Mouse (Mus musculus) cerebellum, postnatal 36 days (tissue): Measurements from ENCODE around the gene Zbp1.
A peak's percentile ranks its signal among the peaks of the same experiment; 100 is the strongest.

Experiments used
- DNase-seq, 2 experiments: peaks; one replicate each; pipeline ENCODE4 v3.0.0; 2021 to 2022; ENCODE audit warnings: mixed read lengths in 2 of 2

The Zbp1 gene

DNA sequence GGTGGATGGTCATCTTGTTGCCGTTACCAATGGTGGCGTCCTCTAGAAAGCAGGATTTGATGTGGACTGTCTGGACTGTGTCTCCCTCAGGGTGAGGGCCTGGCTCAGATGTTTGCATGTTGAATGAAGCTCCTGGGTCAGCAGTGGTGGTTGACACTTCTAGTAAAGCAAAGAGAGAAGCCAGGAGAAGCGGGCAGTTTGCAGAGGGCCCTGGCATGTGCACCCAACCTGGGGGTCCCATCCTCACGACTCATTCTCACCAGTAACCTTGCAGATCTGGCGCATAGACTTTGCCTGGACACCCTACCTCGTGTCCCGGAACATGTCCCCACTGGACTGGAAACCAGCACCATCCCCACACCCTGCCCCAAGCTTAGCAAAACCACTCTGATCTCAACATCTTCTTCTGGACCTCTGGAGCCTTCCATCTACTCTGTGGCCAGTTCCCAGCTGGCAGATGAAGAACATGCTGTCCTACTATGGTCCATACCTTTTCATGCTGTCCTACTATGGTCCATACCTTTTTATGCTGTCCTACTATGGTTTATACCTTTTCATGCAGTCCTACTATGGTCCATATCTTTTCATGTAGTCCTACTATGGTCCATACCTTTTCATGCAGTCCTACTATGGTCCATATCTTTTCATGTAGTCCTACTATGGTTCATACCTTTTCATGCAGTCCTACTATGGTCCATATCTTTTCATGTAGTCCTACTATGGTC, 9.5 kb downstream of the Zbp1 start:
- no peak for DNase-seq

DNA sequence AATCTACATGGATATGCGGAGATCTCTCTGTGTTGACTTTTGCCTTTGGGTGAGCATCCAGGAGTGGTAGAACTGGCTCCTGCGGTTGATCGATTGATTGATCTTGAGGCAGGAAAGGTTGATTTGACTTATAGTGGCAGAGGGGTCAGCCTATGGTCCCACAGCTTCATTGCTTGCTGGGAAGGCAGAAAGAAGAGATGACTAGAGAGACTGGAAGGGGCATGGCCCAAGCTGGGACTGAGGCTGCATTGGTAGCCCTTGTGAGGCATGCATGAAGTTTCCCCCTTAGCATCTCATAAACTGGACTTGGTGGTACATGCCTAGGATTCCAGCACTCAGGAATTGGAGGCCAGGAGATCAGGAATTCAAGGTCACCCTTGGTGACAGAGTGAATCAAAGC, 11.7 kb downstream of the Zbp1 start:
- no peak for DNase-seq

DNA sequence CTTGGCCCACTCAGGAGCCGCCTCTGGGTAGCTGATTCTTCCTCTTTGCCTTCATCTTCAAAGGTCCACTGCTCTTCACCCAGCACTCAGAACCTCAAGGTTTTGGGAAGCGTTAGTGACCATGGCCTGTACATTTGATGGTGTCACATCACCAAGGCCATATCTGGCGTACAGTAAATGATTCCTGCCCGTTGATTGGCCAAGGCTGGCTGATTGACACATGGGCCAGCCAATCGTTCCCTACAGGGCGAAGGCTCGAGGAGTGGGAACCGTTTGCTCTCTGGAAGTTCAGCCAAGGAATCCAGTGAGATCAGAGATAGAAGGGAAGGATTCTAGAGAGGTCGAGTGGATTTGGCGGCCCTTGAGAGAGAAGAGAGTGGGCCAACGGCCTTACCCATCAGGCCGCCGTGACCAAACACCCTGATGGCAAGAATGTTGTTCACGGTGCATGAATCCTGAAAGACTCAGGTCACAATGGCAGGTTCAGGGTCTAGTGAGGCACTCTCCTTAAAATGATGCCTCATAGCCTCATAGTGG, 13.1 kb downstream of the Zbp1 start:
- no peak for DNase-seq

DNA sequence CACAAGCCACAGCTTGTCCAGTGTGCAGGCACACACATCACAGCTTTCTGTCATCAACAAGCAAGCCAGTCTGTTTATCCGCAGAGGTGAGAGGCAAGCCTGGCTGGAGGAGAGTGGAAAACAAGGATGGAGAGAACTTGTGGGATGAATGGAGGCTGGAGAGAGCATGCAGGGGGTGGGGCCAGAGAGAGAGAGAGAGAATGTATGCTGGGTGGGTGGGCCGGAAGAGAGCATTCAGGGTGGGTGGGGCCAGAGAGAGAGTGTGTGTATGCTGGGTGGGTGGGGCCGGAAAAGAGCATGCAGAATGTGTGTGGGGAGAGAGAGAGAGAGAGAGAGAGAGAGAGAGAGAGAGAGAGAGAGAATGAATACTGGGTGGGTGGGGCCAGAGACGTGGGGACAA, 14.1 kb downstream of the Zbp1 start:
- DNase-seq: no peak

DNA sequence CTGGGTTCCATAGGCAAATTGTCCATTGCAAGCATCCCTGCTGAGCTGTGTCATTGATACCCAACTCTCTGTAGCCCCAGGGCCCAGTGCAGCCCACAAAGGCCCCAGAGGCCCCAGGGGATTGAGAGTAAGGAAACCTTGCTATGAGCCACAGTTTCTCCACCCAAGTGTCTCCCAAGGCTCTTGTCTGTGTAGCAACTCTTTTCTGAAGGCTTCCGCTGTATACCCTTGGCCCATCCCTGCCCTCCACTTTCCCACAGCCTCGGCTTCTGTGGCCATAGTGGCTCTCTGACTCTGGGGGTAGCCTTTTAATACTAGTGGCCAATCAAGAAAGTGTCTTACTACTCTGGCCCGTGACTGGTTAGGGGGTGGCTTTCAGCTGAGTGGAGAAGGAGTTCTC, 15.0 kb downstream of the Zbp1 start:
- DNase-seq: no peak

DNA sequence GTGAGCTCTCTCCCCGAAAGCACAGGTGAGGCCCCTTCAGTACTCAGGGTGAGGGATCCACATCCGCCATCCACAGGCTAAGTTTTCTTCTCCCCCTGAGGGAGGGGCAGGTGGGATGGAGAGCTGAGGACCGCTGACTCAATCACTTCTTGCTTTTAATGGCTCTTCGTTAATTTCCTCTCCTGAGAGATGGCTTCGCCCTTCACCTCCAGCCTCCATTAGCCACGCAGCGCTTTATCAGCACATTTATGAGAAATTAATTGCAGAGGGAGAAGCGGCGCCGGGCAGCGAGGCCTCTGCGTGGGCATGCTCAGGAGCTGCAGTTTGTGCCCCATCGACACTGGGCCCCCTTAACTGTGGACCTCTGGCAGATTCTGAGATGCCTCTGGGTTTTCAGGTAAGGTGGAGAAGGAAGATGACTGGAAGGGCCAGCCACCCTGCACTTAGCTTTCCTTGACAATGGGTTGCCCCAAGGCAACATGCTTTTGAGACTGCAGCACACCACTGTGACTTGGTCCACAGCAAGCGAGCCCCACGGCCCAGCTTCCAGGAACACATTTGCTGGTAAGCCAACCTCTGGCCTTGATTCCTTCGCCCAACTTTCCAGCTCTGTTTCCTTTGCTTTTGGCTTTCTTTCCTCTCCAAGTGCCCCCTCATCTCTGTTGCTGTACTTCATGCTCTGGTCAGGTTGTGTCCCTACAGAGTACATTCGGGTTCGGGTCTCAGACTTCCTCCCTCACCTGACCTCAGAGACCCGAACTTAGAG, 15.6 kb downstream of the Zbp1 start:
- no peak for DNase-seq

DNA sequence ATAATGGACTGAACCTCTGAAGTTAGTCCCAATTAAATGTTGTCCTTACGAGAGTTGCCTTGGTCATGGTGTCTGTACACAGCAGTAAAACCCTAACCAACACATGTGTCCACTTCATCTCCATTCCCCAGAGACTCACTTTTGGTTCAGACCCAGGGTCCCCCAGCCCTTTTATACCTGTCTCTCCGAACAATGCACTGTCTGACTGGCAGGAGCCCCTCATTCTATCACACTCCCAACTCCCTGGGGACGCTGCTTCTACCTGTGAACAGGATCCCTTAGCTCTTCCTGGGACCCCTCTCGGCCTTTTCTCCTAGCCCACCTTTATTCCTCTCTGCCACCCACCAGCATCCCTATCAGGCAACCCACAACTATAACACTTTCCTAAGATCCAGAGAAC, 23.9 kb downstream of the Zbp1 start:
- DNase-seq: no peak

DNA sequence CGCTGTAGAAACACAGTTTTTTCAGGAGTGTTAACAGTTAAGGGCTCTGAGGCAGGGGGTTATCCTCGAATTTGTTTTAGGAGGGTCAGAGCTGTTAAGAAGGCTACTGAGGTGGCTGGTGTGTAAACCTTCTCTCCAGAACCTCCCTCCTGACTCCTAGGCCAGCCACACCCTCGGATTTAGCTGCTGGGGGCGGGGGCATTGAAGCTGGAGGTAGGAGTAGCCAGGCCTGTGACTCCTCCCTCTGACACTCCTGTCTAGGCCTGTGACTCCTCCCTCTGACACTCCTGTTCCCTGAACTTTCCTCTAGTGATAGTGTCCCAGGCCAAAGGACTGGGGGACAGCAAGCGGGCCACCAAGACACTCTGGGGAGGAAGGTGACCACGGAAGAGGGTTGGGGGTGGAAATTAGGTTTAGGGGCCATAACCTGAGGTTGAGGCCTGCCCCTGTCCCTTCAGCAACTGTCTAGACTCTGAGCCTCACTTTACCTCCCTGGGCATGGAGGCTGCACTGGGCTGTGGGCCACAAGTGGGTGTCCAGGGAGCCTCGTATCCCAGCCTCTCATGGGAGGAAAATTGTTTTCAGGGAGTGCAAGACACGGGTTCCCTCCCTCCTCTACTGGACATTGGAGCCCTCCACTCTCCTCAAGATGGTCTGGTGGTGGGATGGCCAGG, 31.4 kb downstream of the Zbp1 start:
- DNase-seq: no peak

DNA sequence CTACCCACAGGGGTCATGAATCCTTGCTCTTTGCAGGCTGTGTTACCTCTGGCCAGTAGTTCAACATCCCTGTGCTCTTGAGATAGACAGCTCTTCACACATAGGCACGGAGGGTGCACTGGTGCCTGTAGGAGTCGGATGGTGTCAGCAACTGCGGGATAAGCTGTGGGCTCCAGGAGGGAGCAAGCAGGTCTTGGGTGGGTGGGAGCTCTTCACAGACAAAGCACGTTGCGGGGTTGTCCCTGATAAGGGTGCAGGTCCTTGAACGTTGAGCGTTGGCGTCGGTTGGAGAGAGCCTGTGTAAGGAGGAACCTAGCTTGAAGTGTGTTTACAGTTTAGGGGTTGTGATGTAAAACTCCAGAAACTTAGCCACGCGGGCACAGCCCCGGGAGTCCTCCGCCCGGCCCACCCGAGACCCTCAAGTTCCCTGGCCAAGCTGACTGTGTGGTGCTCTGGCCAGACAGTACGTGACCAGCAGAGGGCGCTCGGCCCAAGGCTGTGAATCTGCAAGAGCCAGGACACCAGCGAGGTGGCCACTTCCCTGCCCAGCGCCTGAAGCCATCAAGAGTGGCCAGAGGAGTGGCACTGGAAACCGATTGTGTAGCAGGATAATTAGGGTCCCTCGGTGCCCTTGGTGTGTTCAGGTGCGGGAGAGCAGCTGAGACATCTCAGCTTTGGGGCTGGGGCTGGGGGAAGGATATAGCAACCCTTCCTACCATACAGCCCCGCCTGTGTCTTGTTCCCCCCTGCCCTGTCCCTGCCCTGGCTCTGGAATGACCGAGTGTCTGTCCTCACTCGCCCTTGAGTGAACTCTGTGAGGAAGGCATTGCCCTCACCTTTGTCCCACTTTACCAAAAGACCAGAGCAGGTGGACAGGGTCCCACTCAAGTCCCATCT, 32.4 kb downstream of the Zbp1 start:
- peak; percentile 80 to 84 for DNase-seq

DNA sequence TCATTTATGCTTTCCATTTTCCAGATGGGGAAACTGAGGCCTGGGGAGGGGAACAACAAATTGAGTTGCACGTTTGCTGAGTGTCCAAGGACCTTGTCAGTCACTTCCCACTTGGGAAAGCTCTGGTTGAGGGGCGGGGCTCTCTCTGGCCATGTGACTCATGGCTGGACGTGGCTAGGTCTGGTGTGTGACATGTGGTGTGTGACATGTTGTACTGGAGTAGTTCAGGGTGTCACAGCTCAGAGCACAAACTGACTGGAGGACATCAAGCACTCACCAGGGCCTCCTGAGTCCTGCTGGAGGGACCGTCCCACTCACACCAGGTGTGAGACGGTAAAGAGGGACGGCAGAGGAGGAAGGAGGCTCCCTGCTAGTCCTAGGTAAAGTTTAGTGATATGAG, 33.4 kb downstream of the Zbp1 start:
- no peak for DNase-seq

DNA sequence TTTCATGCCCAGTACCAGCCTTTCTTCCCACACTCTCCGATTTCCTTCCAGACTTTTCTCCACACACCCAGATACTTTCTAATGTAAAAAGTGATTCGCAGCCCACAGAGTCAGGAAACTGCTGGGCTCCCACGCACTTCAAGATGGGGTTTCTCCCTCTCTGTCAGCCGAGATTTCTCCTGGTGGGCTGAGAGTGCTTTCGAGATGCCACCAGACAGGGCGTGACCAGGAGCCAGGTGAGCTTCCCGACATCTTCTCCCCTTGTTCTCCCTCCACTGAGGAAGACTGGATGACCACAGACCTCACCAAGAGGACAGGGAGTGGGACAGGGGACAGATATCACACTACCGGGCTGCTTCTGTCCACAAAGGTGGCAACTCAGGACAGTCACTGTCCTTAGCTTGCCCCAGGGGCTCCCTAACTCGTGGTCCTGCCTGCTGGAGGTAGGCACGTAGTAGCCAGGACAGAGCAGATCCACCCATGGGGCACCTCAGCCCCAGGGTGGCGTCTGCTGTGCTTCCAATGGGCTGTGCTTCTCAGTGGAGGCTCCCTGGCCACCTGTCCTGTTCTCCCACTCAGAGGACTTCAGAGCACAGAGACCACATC, 34.1 kb downstream of the Zbp1 start:
- DNase-seq: no peak

DNA sequence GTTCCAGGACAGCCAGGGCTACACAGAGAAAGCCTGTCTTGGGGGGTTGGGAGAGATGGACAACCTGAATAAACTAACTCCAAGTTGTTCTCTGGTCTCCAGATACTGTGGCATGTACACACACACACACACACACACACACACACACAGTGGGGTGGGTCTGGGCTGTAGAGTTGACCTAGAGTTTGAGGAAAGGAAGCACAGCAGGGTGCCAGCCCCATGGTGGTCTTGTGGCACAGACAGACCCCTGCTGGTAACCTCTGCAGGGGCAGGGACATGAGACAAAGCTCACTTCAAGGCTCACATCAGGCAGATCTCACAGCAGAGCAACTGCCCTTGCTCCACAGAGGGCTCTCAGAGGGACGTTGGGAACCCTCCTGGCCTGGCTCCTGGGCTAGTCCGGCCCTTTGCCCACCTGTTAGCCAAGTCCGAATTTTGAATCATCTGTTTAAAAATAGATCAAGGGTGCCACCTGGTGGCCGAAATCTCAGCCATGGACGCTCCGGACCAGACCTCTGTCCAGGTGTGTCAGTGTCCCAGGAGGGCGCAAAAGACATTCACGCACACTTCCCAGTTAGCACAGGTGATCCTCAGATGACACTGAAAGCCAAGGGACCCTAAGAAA, 34.8 kb downstream of the Zbp1 start:
- peak; percentile 56 to 61 for DNase-seq

DNA sequence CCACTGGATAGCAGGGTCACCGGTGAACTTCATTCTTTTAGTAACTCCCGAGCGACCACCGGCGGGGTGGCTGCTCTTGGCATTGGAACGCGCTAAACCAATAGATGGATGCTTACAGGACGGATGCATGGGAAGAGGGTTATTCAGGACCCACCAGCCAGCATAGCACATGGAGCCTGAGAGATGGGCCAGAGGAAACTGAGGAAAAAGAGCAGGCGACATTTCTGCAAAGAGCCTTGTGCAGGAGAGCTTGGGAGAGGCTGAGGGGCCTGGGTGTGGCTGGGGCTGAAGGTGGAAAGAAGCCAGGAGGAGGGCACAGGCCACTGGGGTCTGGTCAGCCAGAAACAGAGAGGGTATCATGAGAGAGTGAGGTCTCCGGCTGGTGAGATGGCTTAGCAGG, 35.4 kb downstream of the Zbp1 start:
- DNase-seq: no peak

DNA sequence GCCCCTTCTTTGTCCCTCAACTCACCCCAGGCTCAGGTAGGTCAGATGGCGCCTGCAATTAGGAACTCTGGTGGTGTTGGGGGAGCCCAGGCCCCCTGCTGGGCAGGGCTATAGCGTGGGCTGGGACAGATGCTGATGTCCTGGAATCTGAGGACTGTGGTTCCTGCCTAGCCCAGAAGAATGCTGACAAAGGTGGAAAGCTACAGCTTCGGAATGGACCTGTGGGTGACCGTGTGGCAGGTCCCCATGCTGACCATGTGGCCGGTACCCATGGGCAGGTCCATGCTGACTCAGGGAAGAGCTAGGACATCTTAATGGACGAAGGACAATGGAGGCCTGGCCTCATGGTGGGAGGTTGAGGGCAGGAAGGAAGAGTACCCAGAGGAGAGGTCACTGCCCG, 35.9 kb downstream of the Zbp1 start:
- DNase-seq: no peak

DNA sequence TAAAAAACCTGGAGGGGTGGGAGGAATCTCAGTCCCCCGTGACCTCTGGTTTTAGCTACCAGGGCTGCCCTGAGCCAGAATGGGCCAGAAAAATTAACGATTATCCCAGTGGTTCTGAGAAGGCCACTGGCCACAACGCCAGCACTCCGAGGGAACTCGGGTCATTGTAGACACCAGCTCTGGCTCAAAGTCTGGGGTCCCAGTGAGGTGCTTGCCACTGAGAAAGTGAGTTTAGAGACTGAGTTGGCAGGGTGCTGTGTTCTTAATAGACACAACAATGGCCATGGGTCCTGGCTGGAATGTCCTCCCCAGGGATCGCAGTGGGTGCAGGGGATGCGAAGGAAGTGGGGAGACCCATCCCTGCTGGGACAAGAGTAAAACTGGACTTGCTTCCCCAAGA, 36.8 kb downstream of the Zbp1 start:
- no peak for DNase-seq

DNA sequence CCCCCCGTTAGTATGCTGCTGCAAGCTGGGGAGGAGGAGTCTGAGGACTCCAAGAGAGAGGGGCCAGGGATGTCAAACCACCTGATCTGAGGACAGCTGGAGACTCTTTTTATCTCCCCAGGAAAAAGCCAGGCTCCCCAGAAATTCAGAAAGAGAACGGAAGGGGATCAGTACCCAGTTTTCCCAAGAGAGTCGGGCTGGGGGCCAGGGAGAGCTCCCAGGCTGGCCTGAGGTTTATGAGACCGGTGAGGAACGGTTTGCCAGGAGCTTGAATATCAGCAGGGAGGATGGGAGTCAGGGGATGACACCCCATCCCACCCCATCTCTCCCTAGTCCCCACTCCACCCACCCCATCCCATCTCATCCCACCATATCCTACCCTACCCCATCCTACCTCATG, 37.2 kb downstream of the Zbp1 start:
- no peak for DNase-seq

DNA sequence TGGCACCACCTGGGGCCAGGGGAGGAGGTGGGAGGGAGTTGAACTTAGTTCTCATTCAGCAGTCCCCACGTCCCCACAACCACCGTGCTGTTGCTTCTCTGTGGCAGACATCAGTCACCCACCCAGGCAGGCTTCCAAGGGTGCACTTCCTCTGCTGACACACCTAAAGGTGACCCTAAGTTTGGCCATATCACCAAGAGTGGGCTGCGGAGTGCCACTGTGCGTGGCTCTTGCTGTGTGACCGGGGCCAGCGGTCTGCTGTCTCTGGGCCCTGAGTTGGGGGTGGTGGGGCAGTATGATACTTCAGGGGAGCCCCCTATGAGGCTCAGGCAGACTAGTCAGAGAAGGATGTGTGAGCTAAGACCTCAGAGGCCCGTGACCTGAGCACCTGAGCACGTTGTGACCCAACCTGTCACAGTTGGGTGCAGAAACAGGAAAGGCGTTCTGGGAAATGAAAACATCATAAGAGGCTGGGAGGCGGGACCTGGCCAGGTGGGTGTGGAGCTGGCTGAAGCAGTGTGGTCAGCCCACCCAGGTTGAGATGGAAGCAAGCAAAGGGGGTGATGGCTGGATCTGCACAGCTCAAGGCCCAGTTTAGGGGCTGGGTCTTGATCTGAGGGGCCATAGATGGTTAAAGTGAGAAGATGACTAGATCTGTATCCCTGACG, 37.9 kb downstream of the Zbp1 start:
- DNase-seq: no peak

DNA sequence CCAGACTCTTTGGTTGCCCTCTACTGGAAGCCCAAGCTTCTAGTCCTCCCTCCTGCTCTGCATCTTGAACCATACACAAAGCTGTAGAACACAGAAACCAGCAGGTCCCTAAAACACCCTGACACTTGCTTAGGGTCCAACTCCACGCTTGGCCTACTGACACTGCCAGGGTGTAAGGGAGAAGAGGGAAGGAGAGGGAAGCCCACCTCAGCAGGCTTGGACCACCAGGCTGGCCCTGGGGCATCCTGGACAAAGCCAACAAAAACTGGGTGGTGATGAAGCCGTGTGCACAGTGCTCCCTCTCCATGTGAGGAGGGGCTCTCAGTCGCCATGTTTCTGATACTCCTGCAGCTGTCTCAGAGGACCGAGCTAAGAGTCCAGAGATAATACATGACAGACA, 38.7 kb downstream of the Zbp1 start:
- no peak for DNase-seq

DNA sequence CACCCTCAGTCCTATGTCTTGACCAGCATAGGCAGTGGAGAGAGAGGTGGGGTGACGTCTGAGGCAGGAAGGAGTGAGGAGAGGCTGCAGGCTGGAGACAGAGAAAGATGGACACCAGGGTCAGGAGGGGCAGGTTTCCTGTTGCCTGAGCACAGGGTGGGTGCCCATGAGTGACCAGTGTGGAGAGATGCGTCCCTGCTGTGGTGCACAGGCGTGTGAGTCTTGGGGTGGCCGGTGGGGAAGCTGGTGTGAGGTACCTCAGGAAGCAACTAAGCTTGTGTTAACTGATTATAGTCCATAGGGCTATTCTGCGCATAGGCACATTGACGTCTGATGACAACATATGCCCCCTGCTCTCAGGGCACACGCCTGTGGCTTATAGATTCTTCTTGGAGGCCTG, 39.7 kb downstream of the Zbp1 start:
- DNase-seq: no peak

DNA sequence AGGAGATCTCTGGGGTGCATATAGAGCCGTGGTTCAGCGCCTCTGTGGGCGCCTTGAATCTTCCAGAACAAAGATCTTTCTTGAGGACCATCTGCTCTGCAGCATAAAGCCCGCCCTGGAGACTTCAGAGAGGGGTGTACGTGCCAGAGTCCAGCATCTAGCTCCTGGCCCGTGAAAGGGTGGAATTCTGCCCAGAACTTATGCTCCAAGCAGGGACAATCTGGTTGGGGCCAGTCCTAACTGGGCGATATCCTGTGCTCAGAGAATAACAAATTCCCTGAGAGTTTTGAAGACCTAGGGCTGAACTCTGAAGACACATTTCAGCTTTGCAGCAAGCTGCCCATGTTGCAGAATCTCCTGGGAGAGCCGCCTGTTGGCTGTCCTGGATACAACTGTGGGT, 40.8 kb downstream of the Zbp1 start:
- no peak for DNase-seq

DNA sequence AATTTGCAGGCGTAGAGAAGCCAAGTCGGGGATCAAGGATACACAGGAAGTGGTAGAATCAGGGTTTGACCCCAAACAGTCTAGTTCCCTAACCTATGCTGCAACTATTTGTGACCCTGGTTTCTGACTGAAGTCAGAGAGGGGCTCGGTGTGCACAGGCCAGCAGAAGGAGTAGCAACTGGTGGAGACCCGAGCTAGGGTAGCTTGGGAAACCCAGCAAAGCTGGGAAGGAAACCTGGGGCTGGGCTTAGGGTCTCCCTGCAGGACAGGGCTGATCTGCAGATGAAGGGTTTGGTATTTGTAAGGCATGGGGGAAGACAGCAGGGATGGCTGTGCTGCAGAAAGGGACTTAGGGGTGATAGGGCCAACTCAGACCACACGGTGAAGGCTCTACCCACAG, 41.2 kb downstream of the Zbp1 start:
- DNase-seq: no peak
